Mouse (Mus musculus) urinary bladder, postnatal 10 days (tissue): ENCODE results near the gene Fdps.
A peak's percentile ranks its signal among the peaks of the same experiment; 100 is the strongest.
"Not testable (repeated sequence)": the region's sequence is repeated elsewhere in the genome, so short reads cannot be mapped to it uniquely, and the experiment has no call there.

ENCODE experiments used
- DNase-seq: peaks from one replicate; pipeline ENCODE4 v3.0.0; 2022; ENCODE audit warnings: low spot score

Gene Fdps

GRCm38 (mm10) chr3:89102495-89103290, 934 bp upstream of the Fdps start:
- no peak for DNase-seq

- no peak for DNase-seq
Observed at GRCm38 (mm10) chr3:89101459-89101811, 324 bp downstream of the Fdps start.

GRCm38 (mm10) chr3:89100811-89101210, 948 bp downstream of the Fdps start, which contains the start of gene Gm43738:
Gene Gm43738, minus strand, starts transcription at chr3:89101099.
- DNase-seq, result no peak

GRCm38 (mm10) chr3:89094021-89094420, 7.7 kb downstream of the Fdps start:
- DNase-seq, result no peak

DNA sequence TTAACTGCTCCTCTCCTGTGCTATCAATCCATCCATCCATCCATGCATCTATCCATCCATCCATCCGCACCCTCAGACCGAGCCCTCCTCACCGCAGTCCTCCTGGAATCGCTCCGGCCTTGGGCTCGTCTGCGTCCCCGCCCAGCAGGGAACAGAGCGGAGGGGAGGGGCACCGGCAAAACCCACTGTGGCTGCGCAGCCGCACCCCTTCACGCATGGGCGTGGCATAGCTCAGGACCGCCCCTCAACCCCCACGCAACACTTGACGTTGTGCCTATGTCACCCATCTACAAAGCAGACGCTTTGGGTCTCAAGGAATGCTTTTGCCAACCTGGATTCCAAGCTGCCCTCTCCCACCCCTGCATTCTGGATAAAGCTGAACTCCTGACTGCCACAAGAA, 8.6 kb downstream of the Fdps start, which contains the start of gene Rusc1:
Gene Rusc1 (minus strand): TSS at position 137 of the 400 bp plus-strand sequence.
- DNase-seq, result peak; percentile 39

GRCm38 (mm10) chr3:89092509-89093090, 9.2 kb downstream of the Fdps start:
- DNase-seq, result no peak

DNA sequence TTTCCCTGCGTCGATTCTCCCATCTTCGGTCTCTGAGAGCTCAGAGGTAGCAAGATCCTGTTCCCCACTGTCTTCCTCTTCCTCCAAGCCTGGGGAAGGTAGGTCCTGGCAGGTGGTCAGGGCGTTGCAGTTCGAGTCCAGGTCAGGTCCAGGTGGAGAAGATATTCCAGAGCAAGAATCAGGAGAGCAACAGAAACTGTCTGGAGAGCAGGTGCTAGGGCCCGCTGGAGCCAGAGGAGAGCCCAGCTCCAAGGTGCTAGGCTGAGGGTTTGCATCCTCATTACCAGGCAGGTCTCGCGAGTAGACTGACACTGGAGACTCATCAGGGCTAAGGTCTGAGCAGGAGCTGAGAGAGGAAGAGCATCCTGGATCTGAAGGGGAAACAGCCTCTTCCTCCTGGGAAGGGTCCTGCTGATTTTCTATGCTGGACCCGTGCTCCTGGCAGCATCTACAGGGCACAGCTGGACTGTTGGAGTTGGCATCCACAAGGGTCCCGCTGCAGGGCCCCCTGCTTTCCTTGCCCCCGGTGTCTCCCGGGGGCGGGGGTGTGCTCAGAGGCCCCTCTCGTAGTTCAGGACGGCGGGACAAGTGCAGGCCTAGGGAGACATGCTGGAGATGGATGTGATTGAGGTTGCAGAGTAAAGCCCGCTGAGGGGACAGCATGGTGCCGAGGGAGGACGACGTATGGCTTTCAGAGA, 9.8 kb downstream of the Fdps start:
- no peak for DNase-seq

GRCm38 (mm10) chr3:89090694-89091655, 10.8 kb downstream of the Fdps start:
- DNase-seq, result peak; percentile 60

GRCm38 (mm10) chr3:89089882-89090591, 11.7 kb downstream of the Fdps start:
- peak; percentile 46 for DNase-seq

- no peak for DNase-seq
Observed at GRCm38 (mm10) chr3:89088974-89089373, 12.8 kb downstream of the Fdps start.

- DNase-seq, result peak; percentile 62
Observed at GRCm38 (mm10) chr3:89087338-89088110, 14.2 kb downstream of the Fdps start.

DNA sequence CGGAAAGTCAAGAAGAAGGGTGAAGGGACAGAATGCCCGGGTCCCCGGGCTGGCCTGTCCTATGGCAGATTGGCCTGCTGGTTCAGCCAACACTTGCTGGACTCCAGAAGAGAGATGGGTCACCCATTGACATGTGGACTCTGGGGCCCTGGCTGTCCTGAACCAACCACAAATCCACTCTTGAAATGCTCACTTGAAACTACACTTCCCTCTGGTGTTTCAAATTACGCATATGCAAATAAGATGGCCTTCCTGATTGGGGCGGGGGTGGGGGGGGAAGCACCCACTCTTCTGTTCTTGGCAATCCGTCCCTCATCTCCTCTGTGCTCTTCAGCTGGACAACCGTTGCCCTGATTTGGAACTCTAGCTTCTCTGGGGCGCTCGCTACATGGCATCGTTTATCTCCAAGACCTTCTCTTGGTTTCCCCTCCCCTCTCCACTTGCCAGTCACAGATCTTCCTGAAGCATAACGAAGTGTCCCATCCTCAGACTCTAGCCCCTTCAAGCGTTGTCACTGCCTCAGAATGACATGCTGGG, 17.0 kb downstream of the Fdps start:
- DNase-seq, result no peak

GRCm38 (mm10) chr3:89084133-89084532, 17.6 kb downstream of the Fdps start:
- no peak for DNase-seq

- DNase-seq, result not testable (repeated sequence)
Observed at GRCm38 (mm10) chr3:89082287-89082686, 19.5 kb downstream of the Fdps start.

DNA sequence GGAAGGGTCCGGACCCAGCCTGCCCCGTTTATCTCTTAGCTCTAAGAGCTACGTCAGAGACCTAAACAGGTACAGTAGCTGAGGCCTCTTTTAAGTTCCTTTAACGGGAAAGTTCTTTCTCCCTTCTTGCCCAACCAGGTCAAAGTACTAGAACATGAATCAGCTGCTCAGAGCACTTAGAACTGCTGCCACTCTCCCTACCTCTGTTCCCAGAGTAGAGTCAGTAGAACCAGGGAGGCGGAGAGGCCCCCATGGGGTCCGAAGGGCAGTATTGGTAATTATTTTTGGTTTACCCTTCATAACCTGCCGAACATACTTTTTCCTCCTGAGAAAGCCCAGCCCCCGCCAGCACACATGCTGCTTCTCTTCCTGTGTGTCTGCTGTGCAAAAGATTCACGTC, 24.4 kb downstream of the Fdps start:
- no peak for DNase-seq

- DNase-seq, result no peak
Observed at GRCm38 (mm10) chr3:89067265-89067664, 34.5 kb downstream of the Fdps start.

GRCm38 (mm10) chr3:89061696-89062095, 40.1 kb downstream of the Fdps start:
- DNase-seq, result no peak

- no peak for DNase-seq
Observed at GRCm38 (mm10) chr3:89058783-89059182, 43.0 kb downstream of the Fdps start.

DNA sequence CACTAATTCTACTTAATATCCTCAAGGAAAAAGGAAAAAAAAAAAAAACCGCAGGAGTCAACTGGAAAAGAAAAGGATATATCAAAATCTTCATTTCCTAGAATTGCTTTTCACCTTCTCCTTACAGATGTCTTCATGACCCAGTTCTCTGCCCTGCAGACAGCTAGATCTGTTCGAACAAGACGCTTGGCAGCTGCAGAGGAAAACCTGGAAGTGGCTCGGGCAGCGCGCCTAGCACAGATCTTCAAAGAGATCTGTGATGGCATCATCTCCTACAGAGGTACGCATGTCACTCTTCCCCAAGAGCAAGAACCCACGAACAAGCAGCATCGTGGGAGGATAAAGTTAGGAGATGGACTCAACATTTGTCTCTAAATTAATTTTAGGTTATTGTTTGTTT, 43.4 kb downstream of the Fdps start:
- no peak for DNase-seq
